Mouse (Mus musculus) left cerebral cortex, adult 9 months (tissue): ENCODE measurements around the gene Stx19.

ENCODE experiments used
- DNase-seq, 2 experiments: peaks; one replicate each; pipeline ENCODE4 v3.0.0; 2022; ENCODE audit warnings: low spot score in 2 of 2

The Stx19 gene

DNA sequence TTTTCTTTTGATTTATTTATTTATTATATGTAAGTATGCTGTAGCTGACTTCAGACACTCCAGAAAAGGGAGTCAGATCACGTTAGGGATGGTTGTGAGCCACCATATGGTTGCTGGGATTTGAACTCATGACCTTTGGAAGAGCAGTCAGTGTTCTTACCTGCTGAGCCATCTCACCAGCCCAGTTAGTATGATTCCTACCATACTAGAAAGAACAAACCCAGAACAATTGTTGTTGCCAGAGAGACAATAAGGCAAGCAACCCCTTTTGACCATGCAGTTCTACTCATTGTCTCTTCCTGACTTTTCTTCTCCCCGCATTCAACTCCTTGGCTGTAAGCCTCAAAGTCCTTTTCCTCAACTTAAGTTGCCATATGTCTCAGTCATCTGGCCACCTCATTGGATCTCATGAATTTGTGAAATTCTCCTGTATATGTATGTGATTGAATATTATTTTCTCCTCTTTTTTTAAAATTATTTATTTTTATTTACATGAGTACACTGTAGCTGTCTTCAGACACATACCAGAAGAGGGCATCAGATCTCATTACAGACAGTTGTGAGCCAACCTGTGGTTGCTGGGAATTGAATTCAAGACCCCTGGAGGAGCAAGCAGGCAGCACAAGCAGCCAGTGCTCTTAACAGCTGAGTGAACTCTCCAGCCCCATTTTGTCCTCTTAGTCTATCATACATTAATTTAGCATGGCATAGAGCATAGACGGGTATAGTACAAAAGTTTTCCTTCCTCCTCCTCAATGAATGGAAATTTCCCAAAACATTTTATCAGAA lies 38.2 kb downstream of the Stx19 start:
- no peak for DNase-seq

DNA sequence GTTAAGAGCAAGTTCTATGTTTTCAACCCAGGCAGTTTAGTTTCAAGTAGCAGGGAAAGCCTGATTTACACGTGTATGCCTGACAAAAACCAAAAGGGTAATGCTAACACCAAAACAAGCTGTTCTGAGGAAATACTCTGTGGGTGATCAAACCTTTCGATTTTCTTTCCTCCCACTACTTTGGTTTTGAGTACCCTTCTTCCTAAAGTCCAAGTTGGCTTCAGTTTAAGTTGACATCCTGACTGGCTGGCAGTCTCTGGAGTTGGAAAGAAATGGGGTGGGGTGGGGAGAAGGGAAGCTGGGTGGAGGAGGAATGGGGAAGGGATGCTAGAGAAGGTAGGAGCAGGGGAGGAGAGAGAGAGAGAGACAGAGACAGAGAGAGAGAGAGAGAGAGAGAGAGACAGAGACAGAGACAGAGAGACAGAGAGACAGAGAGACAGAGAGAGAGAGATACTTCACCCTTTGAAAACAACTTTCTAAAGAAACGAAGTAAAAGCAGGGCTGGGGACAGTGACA lies 39.2 kb downstream of the Stx19 start:
- no peak for DNase-seq

DNA sequence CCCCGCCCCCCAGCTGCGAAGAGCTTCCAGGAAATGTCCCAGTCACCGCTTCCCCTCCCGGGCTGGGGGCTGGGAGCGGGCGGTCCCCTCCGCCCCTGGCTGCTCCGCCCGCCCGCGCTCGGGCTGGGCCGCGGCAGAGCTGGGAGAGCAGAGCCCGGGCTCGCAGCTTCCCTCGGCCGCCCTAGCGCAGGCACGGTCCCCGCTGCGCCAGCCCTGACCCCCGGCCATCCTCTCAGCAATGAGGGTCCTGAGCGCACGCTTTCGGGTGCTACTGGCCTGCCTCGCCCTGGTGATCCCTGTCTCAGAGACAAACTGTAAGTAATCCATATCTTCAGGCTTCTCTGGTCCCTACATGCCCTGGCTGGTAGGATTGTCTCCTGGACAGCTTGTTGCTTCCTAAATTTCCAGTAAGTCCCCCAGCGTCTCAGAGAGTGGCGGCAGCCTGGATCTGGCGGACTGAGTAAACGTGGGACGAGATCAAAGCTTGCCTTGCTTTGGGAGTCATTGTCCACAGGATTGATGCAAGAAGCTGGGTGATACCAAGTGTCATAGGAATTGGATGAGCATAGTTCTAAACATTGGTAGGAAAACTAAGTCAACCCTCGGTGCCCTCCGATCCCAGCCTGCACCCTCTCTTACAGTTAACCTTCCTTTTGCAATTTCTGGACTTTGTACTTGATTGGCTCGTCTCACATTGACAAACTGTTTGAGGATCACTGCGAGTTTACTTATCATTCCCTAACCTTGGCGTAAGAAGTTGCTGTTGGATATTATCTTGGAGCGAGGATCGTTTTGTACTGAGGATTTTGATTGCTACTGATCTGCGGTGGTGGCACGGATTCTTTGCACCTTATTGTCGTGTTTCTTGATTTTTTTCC lies 40.0 kb downstream of the Stx19 start, which contains the start of gene Pros1:
Gene Pros1 (plus strand): TSS at position 117 of the 878 bp plus-strand sequence.
- DNase-seq, result peak in 1 of 2 experiments; percentile 21

DNA sequence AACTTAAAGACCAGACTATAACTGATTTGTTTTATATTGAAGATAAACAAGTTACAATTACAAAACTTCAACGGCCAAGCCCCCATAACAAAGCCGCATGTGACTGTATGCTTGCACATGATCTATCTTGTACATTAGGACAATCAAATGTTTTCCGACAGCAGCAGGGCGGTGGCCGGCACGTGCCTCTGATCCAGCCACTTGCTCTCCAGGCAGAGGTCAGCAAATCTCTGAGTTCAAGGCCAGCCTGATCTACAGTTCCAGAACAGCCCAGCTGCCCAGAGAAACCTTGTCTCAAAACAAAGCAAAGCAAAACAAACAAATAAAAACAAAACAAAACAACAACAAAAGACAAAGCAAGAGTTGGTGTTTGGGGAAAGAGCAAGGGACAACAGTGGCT lies 40.9 kb downstream of the Stx19 start:
- no peak for DNase-seq

DNA sequence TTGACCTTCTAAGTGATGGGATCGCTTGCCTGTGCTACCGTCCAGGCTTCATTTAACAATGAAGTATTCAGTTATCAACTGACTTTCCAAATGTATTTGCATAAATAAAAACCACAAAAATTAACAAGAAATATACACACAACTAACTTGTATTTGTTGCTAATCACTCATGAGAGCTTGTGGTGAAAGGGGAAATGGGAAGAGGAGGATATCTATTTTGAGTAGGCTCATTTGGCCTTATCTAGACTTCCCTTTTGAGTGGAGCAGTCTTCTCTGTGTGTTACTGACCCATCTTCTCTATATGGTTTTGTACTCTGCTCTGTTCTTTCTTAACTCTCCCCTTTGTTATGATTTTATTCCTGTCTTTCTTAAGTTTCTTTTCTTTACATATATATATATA lies 41.8 kb downstream of the Stx19 start:
- no peak for DNase-seq

DNA sequence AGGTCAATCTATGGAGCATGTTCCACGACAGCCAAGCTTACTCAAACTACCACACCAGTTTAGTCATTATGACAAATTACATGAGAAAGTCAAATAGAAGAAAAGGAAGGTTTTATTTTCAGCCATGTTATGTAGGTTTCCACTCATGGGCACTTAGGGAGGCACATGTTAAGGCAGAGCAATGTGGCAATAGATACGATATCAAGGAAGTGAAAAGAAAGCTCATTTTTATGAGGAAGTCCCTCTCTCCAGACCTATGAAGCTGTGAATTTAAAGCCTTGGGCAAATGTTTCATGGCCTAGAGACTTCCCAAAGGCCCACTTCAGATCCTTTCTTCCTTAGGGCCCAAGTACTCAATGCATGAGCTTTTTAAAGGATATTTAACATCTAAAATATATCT lies 43.0 kb downstream of the Stx19 start:
- DNase-seq, result no peak

DNA sequence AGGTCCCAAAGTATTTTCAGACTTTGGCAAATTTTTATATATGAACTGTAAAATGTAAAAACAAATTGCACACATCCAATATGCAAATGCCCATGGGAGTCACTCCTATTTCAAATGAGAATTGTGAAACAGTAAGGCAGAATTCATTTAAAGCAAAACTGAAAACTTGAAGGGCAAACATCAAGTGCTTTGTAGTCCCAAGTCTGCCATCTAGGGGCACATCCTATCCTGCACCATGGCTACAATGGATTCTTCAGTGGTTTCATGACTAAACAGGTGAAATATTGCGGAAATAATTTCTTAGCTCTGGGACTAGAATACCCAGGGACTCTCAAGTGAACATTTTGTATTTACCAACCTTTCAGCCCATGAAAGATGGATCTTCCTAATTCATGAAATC lies 43.5 kb downstream of the Stx19 start:
- DNase-seq, result peak in 1 of 2 experiments; percentile 17

DNA sequence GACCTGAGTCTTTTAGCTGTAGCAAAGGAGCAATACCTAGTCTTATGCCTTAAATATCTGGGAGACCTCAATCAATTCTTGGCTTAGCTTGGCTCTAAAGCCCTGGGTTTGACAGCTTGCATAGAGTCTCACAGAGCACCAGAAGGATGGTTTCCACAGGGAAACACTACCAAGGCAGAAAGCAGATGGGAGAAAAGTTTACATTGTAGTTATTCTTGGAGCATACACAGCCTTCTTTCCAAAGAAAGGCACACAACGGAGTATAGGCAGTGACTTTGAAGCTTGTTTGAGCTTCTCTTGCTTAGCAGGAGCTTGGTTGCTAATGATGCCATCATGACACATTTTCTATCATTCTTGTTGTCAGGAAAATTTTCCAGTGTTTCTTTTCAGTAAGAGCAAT lies 45.7 kb downstream of the Stx19 start:
- no peak for DNase-seq

DNA sequence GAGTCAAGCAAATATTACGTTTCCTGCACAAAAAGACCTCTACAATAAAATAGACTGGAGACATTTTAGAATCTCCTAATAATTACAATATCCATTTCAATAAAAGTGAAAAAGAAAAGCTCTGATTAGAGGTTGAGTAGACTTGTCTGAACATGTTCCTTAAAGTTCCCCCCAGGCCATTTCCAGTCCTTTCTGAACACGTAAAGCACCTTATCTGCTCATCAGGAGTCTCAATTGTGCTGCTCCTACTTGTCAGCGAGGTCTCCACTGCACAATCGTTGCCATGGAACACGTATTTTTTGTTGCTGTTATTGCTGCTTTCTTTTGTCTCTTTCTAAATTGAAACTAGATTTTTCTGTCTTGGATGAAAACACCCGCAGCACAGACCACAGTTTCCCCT lies 47.0 kb downstream of the Stx19 start:
- DNase-seq, result no peak

DNA sequence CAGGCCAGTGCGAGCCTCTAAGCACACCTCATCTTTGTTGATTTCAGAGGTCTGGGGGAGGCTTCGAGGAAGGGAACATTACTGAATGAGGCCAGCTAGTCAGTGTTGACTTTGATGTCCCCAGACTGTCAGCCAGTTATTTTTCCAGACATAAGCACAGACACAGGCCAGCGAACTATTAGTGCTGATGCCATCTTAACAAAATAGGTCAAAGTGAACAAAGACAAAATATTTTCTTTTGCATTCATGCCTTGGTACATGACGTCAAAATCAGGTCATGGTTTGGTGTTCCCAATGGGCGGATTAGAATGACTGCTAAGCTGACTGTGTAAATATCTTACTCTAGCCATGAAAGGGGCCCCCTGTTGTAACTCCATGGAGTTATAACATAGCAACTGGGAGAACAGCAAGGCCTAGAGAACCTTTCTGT lies 58.2 kb downstream of the Stx19 start:
- no peak for DNase-seq

DNA sequence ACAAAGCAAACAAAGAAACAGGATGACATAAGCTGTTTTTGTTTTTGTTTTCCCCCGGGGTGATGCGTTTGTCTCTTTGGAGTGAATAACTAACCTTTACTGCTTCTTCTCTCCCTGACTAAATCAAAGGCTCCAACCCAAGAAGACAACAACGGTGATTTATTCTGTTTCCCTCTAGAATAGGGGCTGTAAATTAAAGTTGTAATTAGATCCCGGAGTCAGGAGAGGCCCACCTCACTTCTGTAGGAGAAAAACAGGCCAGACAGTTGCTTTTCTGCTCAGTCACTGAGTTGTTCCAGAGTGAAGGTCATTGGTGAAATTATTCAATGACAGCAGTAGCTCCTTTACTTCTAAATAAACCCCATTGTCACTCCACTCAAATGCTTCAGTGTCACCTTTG lies 58.7 kb downstream of the Stx19 start:
- no peak for DNase-seq
